In the genomic region with DNA sequence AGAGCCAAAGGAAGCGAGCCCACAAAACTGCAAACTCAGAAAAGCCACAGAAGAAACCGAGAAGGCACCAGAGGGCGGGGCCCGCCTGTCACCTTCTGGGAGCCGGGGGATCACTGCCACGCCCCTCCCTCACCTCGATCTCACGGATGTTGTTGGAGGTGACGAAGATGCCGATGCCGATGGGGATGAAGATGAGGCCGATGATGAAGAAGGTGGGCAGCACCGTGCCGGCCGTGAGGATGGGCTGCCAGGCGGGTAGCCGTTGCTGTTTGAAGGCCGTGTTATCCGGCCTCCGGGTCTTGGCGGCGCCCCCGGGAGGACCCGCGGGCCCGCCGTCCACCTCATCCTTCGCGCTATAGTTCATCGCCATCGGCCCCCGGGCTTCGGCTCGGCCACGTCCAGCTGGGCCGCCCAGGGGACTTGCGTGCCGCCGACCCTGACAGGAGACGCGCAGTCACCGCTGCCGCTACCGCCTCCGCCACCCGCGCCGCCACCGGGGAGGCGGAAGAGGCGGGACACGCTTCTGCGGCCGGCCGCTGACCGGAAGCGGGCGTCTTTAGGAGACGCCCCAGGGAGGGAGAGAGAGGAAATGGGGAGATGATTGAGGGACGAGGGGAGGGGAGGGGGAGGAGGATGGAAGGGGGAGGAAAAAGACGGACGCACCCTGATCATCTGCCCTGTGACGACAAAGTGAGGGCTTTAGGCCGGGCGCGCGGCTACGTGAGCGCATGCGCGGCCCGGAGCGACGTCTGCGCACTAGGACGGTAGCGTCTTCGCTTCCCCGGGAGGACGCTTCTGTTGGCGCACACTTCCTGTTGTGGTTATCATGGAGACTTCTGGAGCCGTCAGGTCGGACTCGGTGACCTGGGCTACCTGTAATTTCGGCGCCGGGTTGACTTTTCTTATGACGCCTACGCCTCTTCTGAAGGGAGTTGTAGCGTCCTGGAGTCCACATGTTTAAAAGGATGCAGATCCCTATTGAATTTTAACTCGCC, we compare ENCODE assay signal across 8 mouse cellular contexts. TPM values are rescaled to one million over a fixed set of nuclear protein-coding genes. Genes with fewer than 3 reads are reported as not detected.
DNase-seq lines count a peak whose midpoint lies in the region; ATAC-seq and TF ChIP-seq lines count a peak whose summit lies in the region.

A gene (minus strand): TSS at position 667 of the 995 bp plus-strand sequence.

- peak; percentile 98 for DNase-seq in ZHBTc4 (ENCODE audit: low read depth, low spot score)
- DNase-seq in gastrocnemius, adult 2 months = peak; percentile 97
- DNase-seq in hindbrain, postnatal 0 days (ENCODE audit: low spot score) = peak; percentile 99
- peak; percentile 94 to 96 for DNase-seq in left cerebral cortex, adult 2 months (ENCODE audit: extremely low spot score in 1 of 2, low spot score in 2 of 2)
- DNase-seq in right cerebral cortex, adult 2 months (ENCODE audit: low spot score in 2 of 2) = peak; percentile 94 to 95
- DNase-seq in urinary bladder, postnatal 14 days (ENCODE audit: low spot score) = peak; percentile 94

- intact Hi-C loops in gastrocnemius, adult 2 months (cut with DNase I) = loop anchor here (2.0 kb wide), 1 partner anchor 32 kb away; no protein-coding TSS in a partner anchor
- intact Hi-C loops in left cerebral cortex, adult 2 months (cut with DNase I) = loop anchor here (1.0 kb wide), 1 partner anchor 34 kb away; a partner anchor contains a TSS

- H3K4me3 ChIP-seq in gastrocnemius, adult 2 months = peak within 1 kb of the TSS; percentile 96
- peak within 1 kb of the TSS; percentile 99 for H3K4me3 ChIP-seq in hindbrain, postnatal 0 days (ENCODE audit: low read length)
- H3K4me3 ChIP-seq in left cerebral cortex, adult 2 months = peak within 1 kb of the TSS; percentile 99

- WGBS in hindbrain, postnatal 0 days = under 1% methylated on average over 90 of the region's 91 CpGs

- no peaks in the 10 kb centered on the region for H3K9me3 ChIP-seq in hindbrain, postnatal 0 days (ENCODE audit: low read length)

- peak; percentile 13; the same call in 1 of the 2 replicates for TF ChIP-seq CTCF in gastrocnemius, adult 2 months (IDR thresholded peaks at IDR 0.05)
- TF ChIP-seq CTCF in hindbrain, postnatal 0 days (IDR thresholded peaks at IDR 0.05; ENCODE audit: low read depth) = no peak
- no peak for TF ChIP-seq CTCF in left cerebral cortex, adult 2 months (IDR thresholded peaks at IDR 0.05)

- peak within 1 kb of the TSS; percentile 82 for H3K4me2 ChIP-seq in hindbrain, postnatal 0 days (ENCODE audit: low read depth, low read length)

- H3K9ac ChIP-seq in hindbrain, postnatal 0 days (replicated peaks; ENCODE audit: low read length) = peak within 1 kb of the TSS; percentile 98

- peak within 1 kb of the TSS; percentile 95 for H3K27ac ChIP-seq in gastrocnemius, adult 2 months
- peak within 1 kb of the TSS; percentile 90 for H3K27ac ChIP-seq in hindbrain, postnatal 0 days
- H3K27ac ChIP-seq in left cerebral cortex, adult 2 months = peak within 1 kb of the TSS; percentile 94

- no peaks in the 10 kb centered on the region for H3K27me3 ChIP-seq in hindbrain, postnatal 0 days (ENCODE audit: insufficient read depth, low read length)

- H3K4me1 ChIP-seq in hindbrain, postnatal 0 days (ENCODE audit: insufficient read depth, low read length) = peaks cover 10% of the 10 kb centered on the region

- ATAC-seq in common myeloid progenitor, adult 5-6 weeks (replicated peaks; ENCODE audit: low read depth, poor library complexity, severe bottlenecking) = peak; percentile 91
- peak; percentile 100 for ATAC-seq in hindbrain, postnatal 0 days
- peak; percentile 87 for ATAC-seq in megakaryocyte, adult 5-6 weeks (ENCODE audit: poor library complexity, severe bottlenecking)

- no peaks in the 10 kb centered on the region for H3K36me3 ChIP-seq in hindbrain, postnatal 0 days (ENCODE audit: insufficient read depth, low read length)

RNA-seq across cellular contexts. Expression of the gene that starts here (rescaled TPM):
- 75.4 and 86.1 TPM in 2 replicates for total RNA-seq in common myeloid progenitor, adult 5-6 weeks (2017)
- total RNA-seq in gastrocnemius, adult 2 months (2021) = 10 to 100 TPM; 53.8 to 54.7 TPM
- total RNA-seq in hindbrain, postnatal 0 days (2014; rRNA removed) = 193 and 218 TPM in 2 replicates
- polyA plus RNA-seq in hindbrain, postnatal 0 days (2015; fragmentation: Nextera tagmentation; extraction: Ambion mirVana) = 123 TPM in 2 replicates
- total RNA-seq in left cerebral cortex, adult 2 months (2021) = 100 to 1,000 TPM; 263 to 274 TPM
- total RNA-seq in megakaryocyte, adult 5-6 weeks (2015) = 89.2 and 111 TPM in 2 replicates
- 118 and 122 TPM in 2 replicates for total RNA-seq in megakaryocyte, adult 5-6 weeks (2017)

Comparison
In these comparisons a context has a peak if more than half of its experiments do, and no peak if none do; other contexts are left out.
1. Peak in every context shown above with its lines: DNase-seq, ATAC-seq, H3K4me3 ChIP-seq and H3K27ac ChIP-seq.